Mouse (Mus musculus) CH12.LX (cell line): ENCODE measurements around the gene Cipc.

Source experiments
- CHD2 ChIP-seq: IDR thresholded peaks from 2 replicates; pipeline ENCODE4 v1.6.1; 2011; ENCODE audit warnings: low read length, improper control_type of control experiment
- CTCF ChIP-seq, 2 experiments: IDR thresholded peaks in 1 of 2; conservative IDR thresholded peaks in 1 of 2; 2 replicates each; pipeline ENCODE4 v1.5.1; 2011 to 2012; ENCODE audit warnings: low read depth in 2 of 2, low read length in 2 of 2, improper control_type of control experiment in 1 of 2, inconsistent platforms in 1 of 2, mild to moderate bottlenecking in 1 of 2, moderate library complexity in 1 of 2
- HCFC1 ChIP-seq: IDR thresholded peaks from 2 replicates; pipeline ENCODE4 v1.6.1; 2012; ENCODE audit warnings: low read depth, mild to moderate bottlenecking, inconsistent platforms, low read length, improper control_type of control experiment
- JUND ChIP-seq: conservative IDR thresholded peaks from 2 replicates; pipeline ENCODE4 v1.6.1; 2011; ENCODE audit warnings: low read depth, low read length, improper control_type of control experiment
- POLR2A ChIP-seq: IDR thresholded peaks from 2 replicates; pipeline ENCODE4 v1.6.1; 2011; ENCODE audit warnings: low read depth, mild to moderate bottlenecking, improper control_type of control experiment, low read length
- UBTF ChIP-seq: IDR thresholded peaks from 2 replicates; pipeline ENCODE4 v1.6.1; 2012; ENCODE audit warnings: low read depth, mild to moderate bottlenecking, inconsistent platforms, low read length, improper control_type of control experiment, moderate library complexity

GRCm38 (mm10) chr12:87002209-87002608, 55.4 kb downstream of the Cipc start:
- no peak for TF ChIP-seq CTCF (conservative IDR thresholded peaks at IDR 0.05 in 1 of 2, IDR thresholded peaks at IDR 0.05 in 1 of 2; ENCODE audit: low read depth in 2 of 2, low read length in 2 of 2)
- TF ChIP-seq CHD2 = no peak
- TF ChIP-seq JUND = no peak
- no peak for TF ChIP-seq UBTF
- no peak for TF ChIP-seq HCFC1
- no peak for TF ChIP-seq POLR2A
